Mouse (Mus musculus) liver, embryonic 13.5 days (tissue): Measurements from ENCODE around the gene Nfe2l2. TPM values are rescaled to one million over a fixed set of nuclear protein-coding genes. Genes with fewer than 3 reads are reported as not detected.

Source experiments
- ATAC-seq: fragments of 200-750 bp; cut with Nextera tagmentation; 2 replicates; pipeline ENCODE4 v1.8.0; 2017; ENCODE audit warnings: low read depth, mild to moderate bottlenecking, moderate number of reproducible peaks, moderate library complexity
- DNase-seq: peaks from one replicate; pipeline ENCODE4 v3.0.0; 2022
- H3K27ac ChIP-seq: fragments of 300-500 bp; sonication (generic); 2 replicates; pipeline ENCODE4 v1.5.1; 2015; ENCODE audit warnings: moderate library complexity, mild to moderate bottlenecking, inconsistent platforms
- H3K27me3 ChIP-seq: fragments of 300-500 bp; sonication (generic); 2 replicates; pipeline ENCODE4 v1.6.1; 2015; ENCODE audit warnings: mild to moderate bottlenecking, inconsistent platforms
- H3K36me3 ChIP-seq: fragments of 300-500 bp; sonication (generic); 2 replicates; pipeline ENCODE4 v1.6.1; 2015; ENCODE audit warnings: mild to moderate bottlenecking, inconsistent platforms
- H3K4me1 ChIP-seq: fragments of 300-500 bp; sonication (generic); replicated peaks from 2 replicates; pipeline ENCODE4 v1.6.1; 2015; ENCODE audit warnings: inconsistent platforms
- H3K4me2 ChIP-seq: fragments of 300-500 bp; sonication (generic); 2 replicates; pipeline ENCODE4 v1.6.1; 2015; ENCODE audit warnings: inconsistent platforms, mild to moderate bottlenecking, moderate library complexity
- H3K4me3 ChIP-seq: fragments of 300-500 bp; sonication (generic); replicated peaks from 2 replicates; pipeline ENCODE4 v1.5.1; 2015; ENCODE audit warnings: mild to moderate bottlenecking, inconsistent platforms
- H3K9ac ChIP-seq: fragments of 300-500 bp; sonication (generic); 2 replicates; pipeline ENCODE4 v1.6.1; 2015; ENCODE audit warnings: mild to moderate bottlenecking, inconsistent platforms
- H3K9me3 ChIP-seq: fragments of 300-500 bp; sonication (generic); replicated peaks from 2 replicates; pipeline ENCODE4 v1.6.1; 2016; ENCODE audit warnings: inconsistent platforms
- WGBS: fragments of 180-500 bp; shearing (Covaris S2); methylation state at CpG from one replicate; pipeline ENCODE4 v1.1.7; 2015; ENCODE audit not compliant: insufficient replicate concordance; 5-methylcytosine and 5-hydroxymethylcytosine counted together
- polyA plus RNA-seq: library from polyadenylated mRNA; unstranded; fragments of >200 nt; fragmentation: Nextera tagmentation; extraction: Ambion mirVana; gene quantifications from 2 replicates; pipeline ENCODE4 v1.2.1, GENCODE M21; 2015

Gene Nfe2l2
- polyA plus RNA-seq, 1 experiment from 2014 or later, result 44.6 TPM

DNA sequence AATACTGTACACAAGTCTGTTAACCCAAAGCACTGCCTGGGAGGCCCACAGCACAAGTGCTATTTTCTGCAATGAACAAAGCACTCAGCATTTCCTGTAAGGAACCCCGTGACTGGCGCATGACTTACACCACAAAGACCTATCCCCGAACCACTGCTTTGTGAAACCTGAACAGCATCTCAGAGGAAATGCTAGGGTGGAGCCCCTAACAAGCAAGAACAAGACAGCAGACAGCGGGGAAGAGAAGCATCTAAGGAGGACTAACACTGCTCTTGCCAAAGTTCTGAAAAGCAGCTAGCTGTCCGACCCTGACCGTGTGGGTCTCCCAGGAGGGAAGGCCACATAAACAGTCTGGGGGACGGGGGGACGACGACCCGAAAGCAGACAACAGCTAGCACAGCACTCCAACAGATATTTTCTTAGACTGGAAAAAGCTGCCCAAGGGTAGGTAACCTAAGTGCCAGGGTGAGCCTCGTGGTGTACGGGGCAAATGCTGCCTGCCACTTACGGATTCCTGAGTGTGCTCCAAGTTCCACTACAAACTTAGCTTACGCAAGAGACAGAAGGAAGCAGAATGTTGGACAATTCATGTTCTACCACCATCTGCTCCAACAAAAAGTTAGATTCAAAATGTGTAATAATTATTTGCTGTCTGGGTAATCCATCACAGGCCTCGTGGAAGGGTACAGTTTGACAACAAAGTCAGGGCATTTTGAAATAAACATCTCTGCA, 21.3 kb downstream of the Nfe2l2 start:
- DNase-seq (no peak), ATAC-seq (peak; percentile 54)
- Histone ChIP-seq H3K9ac (peak overlapping the region; percentile 39; the same call in 1 of the 2 replicates), H3K36me3 (peaks cover 38% of the 10 kb centered on the region), H3K27me3 (no peaks in the 10 kb centered on the region), H3K9me3 (no peaks in the 10 kb centered on the region), H3K4me1 (peaks cover 68% of the 10 kb centered on the region), H3K4me3 (no peak overlapping the region), H3K27ac (peak overlapping the region; percentile 71), H3K4me2 (peak overlapping the region; percentile 32)
- WGBS, result 38% methylated on average over 15 of the region's 15 CpGs

DNA sequence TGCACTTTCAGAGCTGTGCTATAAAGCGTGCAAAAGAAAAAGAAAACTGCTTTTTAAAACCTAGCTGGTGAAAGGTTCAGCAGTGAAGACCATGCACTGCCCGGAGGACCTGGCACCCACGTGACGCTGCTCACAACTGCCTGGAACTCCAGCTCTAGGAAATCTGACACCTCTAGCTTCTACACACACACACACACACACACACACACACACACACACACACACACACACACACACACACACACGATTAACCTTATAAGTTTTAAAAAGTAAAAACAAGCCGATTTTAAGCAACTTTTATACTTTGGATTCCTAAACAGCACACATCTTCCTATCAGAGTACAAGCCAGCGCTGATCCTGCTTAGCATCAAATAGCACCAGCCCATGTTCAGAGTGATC, 23.0 kb downstream of the Nfe2l2 start:
- H3K27me3 ChIP-seq, result no peaks in the 10 kb centered on the region
- no peak overlapping the region for H3K4me2 ChIP-seq
- H3K4me3 ChIP-seq, result no peak overlapping the region
- H3K9me3 ChIP-seq, result no peaks in the 10 kb centered on the region
- DNase-seq, result no peak
- peak overlapping the region; percentile 5; the same call in 1 of the 2 replicates for H3K27ac ChIP-seq
- WGBS, result 63% methylated on average over 7 of the region's 7 CpGs
- no peak overlapping the region for H3K9ac ChIP-seq
- no peak for ATAC-seq
- peaks cover 54% of the 10 kb centered on the region for H3K4me1 ChIP-seq
- peaks cover 42% of the 10 kb centered on the region for H3K36me3 ChIP-seq

DNA sequence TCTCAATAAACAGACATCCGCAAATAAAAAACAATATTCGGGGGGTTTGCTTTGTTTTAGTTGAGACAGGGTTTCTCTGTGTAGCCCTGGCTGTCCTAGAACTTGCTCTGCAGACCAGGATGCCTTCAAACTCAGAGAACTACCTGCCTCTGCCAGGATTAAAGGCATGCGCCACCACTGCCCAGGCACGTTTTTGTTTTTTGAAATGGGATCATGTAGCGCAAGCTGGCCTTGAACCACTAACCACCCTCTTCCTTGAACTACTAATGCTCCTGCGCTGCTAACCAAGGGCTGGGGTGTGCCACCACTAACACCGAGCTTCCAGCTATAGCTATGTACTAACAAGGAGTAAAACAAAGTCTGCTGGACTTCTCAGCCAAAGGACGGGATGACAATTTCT, 24.5 kb downstream of the Nfe2l2 start:
- DNase-seq (no peak), ATAC-seq (no peak)
- 89% methylated on average over 8 of the region's 8 CpGs for WGBS
- Histone ChIP-seq H3K4me1 (peaks cover 39% of the 10 kb centered on the region), H3K4me2 (no peak overlapping the region), H3K36me3 (peaks cover 54% of the 10 kb centered on the region), H3K27ac (no peak overlapping the region), H3K4me3 (no peak overlapping the region), H3K9me3 (no peaks in the 10 kb centered on the region), H3K9ac (no peak overlapping the region), H3K27me3 (no peaks in the 10 kb centered on the region)

GRCm38 (mm10) chr2:75676567-75676966, 27.9 kb downstream of the Nfe2l2 start:
- ATAC-seq, result no peak
- H3K27ac ChIP-seq, result no peak overlapping the region
- peaks cover 68% of the 10 kb centered on the region for H3K36me3 ChIP-seq
- no peaks in the 10 kb centered on the region for H3K9me3 ChIP-seq
- H3K4me3 ChIP-seq, result no peak overlapping the region
- H3K4me2 ChIP-seq, result no peak overlapping the region
- 94% methylated on average over 14 of the region's 14 CpGs for WGBS
- H3K9ac ChIP-seq, result no peak overlapping the region
- no peaks in the 10 kb centered on the region for H3K27me3 ChIP-seq
- H3K4me1 ChIP-seq, result peaks cover 14% of the 10 kb centered on the region
- DNase-seq, result no peak

DNA sequence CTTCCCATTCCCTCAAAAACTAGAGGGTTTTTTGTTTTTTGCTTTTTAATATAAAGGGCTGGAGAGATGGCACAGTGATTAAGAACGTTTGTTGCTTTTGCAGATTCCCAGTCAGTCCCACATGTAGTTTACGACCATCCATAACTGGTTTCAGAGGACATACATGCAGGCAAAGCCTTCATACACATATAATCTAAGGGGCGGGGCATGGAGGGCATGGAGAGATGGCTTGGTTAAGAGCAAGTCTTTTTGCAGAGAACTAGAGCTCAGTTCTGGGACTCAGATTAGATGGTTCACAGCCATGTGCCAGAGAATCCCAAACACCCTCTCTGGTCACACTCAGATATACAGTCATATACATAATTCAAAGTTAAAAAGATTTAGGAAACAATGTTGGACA, 31.9 kb downstream of the Nfe2l2 start:
- ATAC-seq, result no peak
- DNase-seq, result no peak
- 54% methylated on average over 3 of the region's 3 CpGs for WGBS

DNA sequence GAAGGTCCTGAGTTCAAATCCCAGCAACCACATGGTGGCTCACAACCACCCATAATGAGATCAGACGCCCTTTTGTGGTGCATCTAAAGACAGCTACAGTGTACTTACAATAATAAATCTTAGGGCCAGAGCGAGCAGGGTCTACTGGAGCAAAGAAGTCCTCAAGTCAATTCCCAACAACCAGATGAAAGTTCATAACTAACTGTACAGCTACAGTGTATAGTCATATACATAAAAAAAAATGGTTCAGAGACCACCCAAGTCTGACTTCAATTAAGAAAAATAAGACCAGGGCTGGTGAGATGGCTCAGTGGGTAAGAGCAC, 33.1 kb downstream of the Nfe2l2 start:
- ATAC-seq, result no peak
- no peak for DNase-seq
- Histone ChIP-seq H3K27me3 (no peaks in the 10 kb centered on the region), H3K36me3 (peaks cover 30% of the 10 kb centered on the region), H3K9me3 (no peaks in the 10 kb centered on the region), H3K4me2 (no peak overlapping the region), H3K27ac (no peak overlapping the region), H3K9ac (no peak overlapping the region), H3K4me3 (no peak overlapping the region), H3K4me1 (peaks cover 11% of the 10 kb centered on the region; the same call in 1 of the 2 replicates)
- 77% methylated on average over 2 of the region's 2 CpGs for WGBS

More for the DNA sequence above, 31.9 kb downstream of the Nfe2l2 start:
- H3K27me3 ChIP-seq, result no peaks in the 10 kb centered on the region
- no peak overlapping the region for H3K4me2 ChIP-seq
- H3K4me3 ChIP-seq, result no peak overlapping the region
- no peaks in the 10 kb centered on the region for H3K9me3 ChIP-seq
- H3K36me3 ChIP-seq, result peaks cover 40% of the 10 kb centered on the region
- peaks cover 11% of the 10 kb centered on the region; the same call in 1 of the 2 replicates for H3K4me1 ChIP-seq
- H3K27ac ChIP-seq, result 0 out of 2 replicates have a peak overlapping the region, but pooled peaks have one; percentile 6
- no peak overlapping the region for H3K9ac ChIP-seq

GRCm38 (mm10) chr2:75670446-75671336, 33.8 kb downstream of the Nfe2l2 start:
- no peak for ATAC-seq
- no peak overlapping the region for H3K4me2 ChIP-seq
- no peak for DNase-seq
- H3K9me3 ChIP-seq, result no peaks in the 10 kb centered on the region
- 69% methylated on average over 6 of the region's 6 CpGs for WGBS
- H3K4me3 ChIP-seq, result no peak overlapping the region
- H3K9ac ChIP-seq, result no peak overlapping the region
- no peaks in the 10 kb centered on the region for H3K27me3 ChIP-seq
- peaks cover 11% of the 10 kb centered on the region; the same call in 1 of the 2 replicates for H3K4me1 ChIP-seq
- H3K36me3 ChIP-seq, result peaks cover 27% of the 10 kb centered on the region
- H3K27ac ChIP-seq, result 0 out of 2 replicates have a peak overlapping the region, but pooled peaks have one; percentile 29

- WGBS, result 38% methylated on average over 14 of the region's 14 CpGs
- H3K27me3 ChIP-seq, result no peaks in the 10 kb centered on the region
- 0 out of 2 replicates have a peak, but pooled peaks have one; percentile 16 for ATAC-seq
- no peak overlapping the region for H3K9ac ChIP-seq
- H3K4me1 ChIP-seq, result peaks cover 11% of the 10 kb centered on the region; the same call in 1 of the 2 replicates
- peaks cover 26% of the 10 kb centered on the region for H3K36me3 ChIP-seq
- H3K4me2 ChIP-seq, result no peak overlapping the region
- no peaks in the 10 kb centered on the region for H3K9me3 ChIP-seq
- peak overlapping the region; percentile 29; the same call in 1 of the 2 replicates for H3K27ac ChIP-seq
- DNase-seq, result peak; percentile 23
- H3K4me3 ChIP-seq, result no peak overlapping the region
Measured at GRCm38 (mm10) chr2:75669491-75670445, 34.7 kb downstream of the Nfe2l2 start.

- ATAC-seq, result no peak
- no peaks in the 10 kb centered on the region for H3K9me3 ChIP-seq
- peak overlapping the region; percentile 98 for H3K9ac ChIP-seq
- H3K27me3 ChIP-seq, result no peaks in the 10 kb centered on the region
- H3K27ac ChIP-seq, result peak overlapping the region; percentile 95
- peak overlapping the region; percentile 90 for H3K4me2 ChIP-seq
- DNase-seq, result no peak
- peak overlapping the region; percentile 94 for H3K4me3 ChIP-seq
- 38% methylated on average over 2 of the region's 2 CpGs for WGBS
- peaks cover 48% of the 10 kb centered on the region for H3K36me3 ChIP-seq
- H3K4me1 ChIP-seq, result peaks cover 32% of the 10 kb centered on the region
Measured at GRCm38 (mm10) chr2:75661106-75661505, 43.3 kb downstream of the Nfe2l2 start.

GRCm38 (mm10) chr2:75660255-75660948, 44.0 kb downstream of the Nfe2l2 start:
- Histone ChIP-seq H3K27ac (peak overlapping the region; percentile 95), H3K4me1 (peaks cover 38% of the 10 kb centered on the region), H3K27me3 (no peaks in the 10 kb centered on the region), H3K9ac (peak overlapping the region; percentile 98), H3K4me2 (peak overlapping the region; percentile 90), H3K36me3 (peaks cover 48% of the 10 kb centered on the region), H3K9me3 (no peaks in the 10 kb centered on the region), H3K4me3 (peak overlapping the region; percentile 94)
- DNase-seq (no peak), ATAC-seq (no peak)
- 2% methylated on average over 15 of the region's 15 CpGs for WGBS
